Mouse (Mus musculus) ovary, adult 10 weeks (tissue): ENCODE results near the gene Alx1. TPM values are rescaled to one million over a fixed set of nuclear protein-coding genes. Genes with fewer than 3 reads are reported as not detected.

Source experiments
- polyA plus RNA-seq: library from polyadenylated mRNA; stranded (reverse); fragments of 350-450 nt; fragmentation: Illumina TruSeq; extraction: RNeasy Lipid Tissue Mini Kit (QIAGEN cat#74804); gene quantifications from one replicate; pipeline ENCODE4 v1.2.3, GENCODE M21; 2014

Alx1 gene
- 0.46 TPM for polyA plus RNA-seq

DNA sequence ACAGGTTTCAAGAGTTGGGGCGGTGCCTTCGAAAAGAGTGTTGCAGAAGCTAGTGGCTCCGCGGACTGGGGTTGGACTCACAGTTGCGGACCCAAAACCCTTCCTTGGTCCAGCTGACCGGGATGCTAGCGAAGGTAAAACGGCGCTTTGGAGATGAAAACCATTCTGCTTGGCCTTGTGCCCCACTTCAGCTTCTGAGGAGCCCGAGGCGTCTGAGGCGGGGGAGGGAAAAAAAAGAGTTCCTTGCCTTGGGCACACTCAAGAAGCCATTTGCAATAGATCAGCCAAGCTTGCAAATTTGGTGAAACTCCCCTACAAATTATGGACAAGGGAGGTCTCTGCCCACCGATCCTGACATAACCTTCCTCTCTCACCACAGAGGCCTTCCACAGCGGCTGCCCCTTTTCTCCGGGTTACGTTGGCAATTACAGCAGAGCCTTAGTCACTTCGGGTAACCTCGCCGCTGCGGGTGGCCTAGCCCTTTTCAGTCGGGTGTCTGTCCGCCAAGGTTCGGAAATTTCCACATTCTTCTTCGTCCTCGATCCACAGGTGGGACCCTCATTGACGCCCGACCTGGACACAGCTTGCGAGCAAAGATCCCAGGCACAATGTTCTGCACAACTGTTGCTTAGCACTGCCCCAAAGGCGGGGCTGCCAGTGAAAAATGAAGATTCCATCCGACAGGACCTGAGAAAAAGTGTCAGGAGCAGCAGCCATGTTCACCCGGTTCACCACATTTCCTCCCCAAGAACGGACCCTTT lies at the start of gene Alx1:
Alx1 (minus strand) TSS at position 486 of the 761 bp plus-strand sequence.

Other genes with a start within 250 kb of the Alx1 start
- gene Lrriq1, start 206.1 kb upstream of the Alx1 start, polyA plus RNA-seq, result 8.6 TPM